Mouse (Mus musculus): ENCODE measurements around the gene Nr6a1. TPM values are rescaled to one million over a fixed set of nuclear protein-coding genes. Genes with fewer than 3 reads are reported as not detected.
A peak's percentile ranks its signal among the peaks of the same experiment; 100 is the strongest.

The Nr6a1 gene
- total and polyA plus RNA-seq, 3 experiments = 5.6 to 6.1 (median 5.8) TPM

- no peak for TF ChIP-seq EP300 (IDR thresholded peaks at IDR 0.05; ENCODE audit: low read length)
- DNase-seq (ENCODE audit: extremely low read depth) = no peak
- Histone ChIP-seq H3K4me2 (ENCODE audit: insufficient read depth, low read depth, poor library complexity, severe bottlenecking) (no peak overlapping the region), H3K27ac (ENCODE audit: insufficient read depth, low read depth) (no peak overlapping the region), H3K79me2 (replicated peaks; ENCODE audit: control insufficient read depth, extremely low read depth, insufficient read depth, poor library complexity, severe bottlenecking) (no peaks in the 10 kb centered on the region; the same call in 1 of the 2 replicates), H3K4me1 (ENCODE audit: control insufficient read depth in 1 of 2, insufficient read depth in 2 of 2) (peaks cover 0 to 14% of the 10 kb centered on the region in 2 experiments; a peak in 2 of 4 replicates), H3K9ac (ENCODE audit: insufficient read depth, low read depth) (no peak overlapping the region), H3K9me3 (replicated peaks; ENCODE audit: low read length) (no peaks in the 10 kb centered on the region), H3K36me3 (replicated peaks in 1 of 2; ENCODE audit: control insufficient read depth in 1 of 2, insufficient read depth in 1 of 2, low read length in 1 of 2) (no peaks in the 10 kb centered on the region), H3K27me3 (replicated peaks) (peaks cover 7% of the 10 kb centered on the region), H3K4me3 (replicated peaks in 1 of 3; ENCODE audit: low read depth in 2 of 3, low read length in 2 of 3, poor library complexity in 1 of 3) (no peak overlapping the region)
- dilution Hi-C loops (cut with MboI; ENCODE audit: extremely low pct_ligation_motif_present, extremely low pct_unique_long_range_greater_than_20kb, low sequenced_read_pairs) (no loop called here), in situ Hi-C loops (cut with MboI; ENCODE audit: low pct_ligation_motif_present, low pct_unique_long_range_greater_than_20kb, low sequenced_read_pairs) (no loop called here)
These were observed 3.6 kb downstream of the Nr6a1 start for GRCm38 (mm10) chr2:38923911-38924310.

- Histone ChIP-seq H3K4me3 (replicated peaks in 1 of 3; ENCODE audit: low read depth in 2 of 3, low read length in 2 of 3, poor library complexity in 1 of 3) (no peak overlapping the region), H3K27ac (ENCODE audit: insufficient read depth, low read depth) (no peak overlapping the region), H3K9me3 (replicated peaks; ENCODE audit: low read length) (no peaks in the 10 kb centered on the region), H3K27me3 (replicated peaks) (peaks cover 7% of the 10 kb centered on the region), H3K36me3 (replicated peaks in 1 of 2; ENCODE audit: control insufficient read depth in 1 of 2, insufficient read depth in 1 of 2, low read length in 1 of 2) (no peaks in the 10 kb centered on the region), H3K9ac (ENCODE audit: insufficient read depth, low read depth) (no peak overlapping the region), H3K79me2 (replicated peaks; ENCODE audit: control insufficient read depth, extremely low read depth, insufficient read depth, poor library complexity, severe bottlenecking) (no peaks in the 10 kb centered on the region; the same call in 1 of the 2 replicates), H3K4me2 (ENCODE audit: insufficient read depth, low read depth, poor library complexity, severe bottlenecking) (no peak overlapping the region), H3K4me1 (ENCODE audit: control insufficient read depth in 1 of 2, insufficient read depth in 2 of 2) (peaks cover 0 to 14% of the 10 kb centered on the region in 2 experiments; a peak in 2 of 4 replicates)
- TF ChIP-seq MAFK (IDR thresholded peaks at IDR 0.05; ENCODE audit: insufficient replicate concordance, low read length) (0 out of 2 replicates have a peak, but pooled peaks have one; percentile 18), RAD21 (IDR thresholded peaks at IDR 0.05; ENCODE audit: low read depth, low read length) (no peak)
- in situ Hi-C loops (cut with MboI; ENCODE audit: low pct_ligation_motif_present, low pct_unique_long_range_greater_than_20kb, low sequenced_read_pairs) (no loop called here), dilution Hi-C loops (cut with MboI; ENCODE audit: extremely low pct_ligation_motif_present, extremely low pct_unique_long_range_greater_than_20kb, low sequenced_read_pairs) (no loop called here)
- no peak for DNase-seq (ENCODE audit: extremely low read depth)
These were observed 4.0 kb downstream of the Nr6a1 start for GRCm38 (mm10) chr2:38923471-38923870.

GRCm38 (mm10) chr2:38921374-38921773, 6.1 kb downstream of the Nr6a1 start:
- TF ChIP-seq CTCF (conservative IDR thresholded peaks at IDR 0.05 in 1 of 2, IDR thresholded peaks at IDR 0.05 in 1 of 2; ENCODE audit: low read depth in 2 of 2, low read length in 2 of 2) (no peak), ZC3H11A (IDR thresholded peaks at IDR 0.05; ENCODE audit: low read depth, low read length) (no peak), MAX (IDR thresholded peaks at IDR 0.05; ENCODE audit: low read length) (no peak), E2F4 (IDR thresholded peaks at IDR 0.05; ENCODE audit: insufficient replicate concordance, low read depth, low read length) (no peak), USF1 (IDR thresholded peaks at IDR 0.05; ENCODE audit: low read depth, low read length) (no peak), ETS1 (conservative IDR thresholded peaks at IDR 0.05; ENCODE audit: low read depth, low read length) (no peak), UBTF (IDR thresholded peaks at IDR 0.05; ENCODE audit: low read depth, low read length) (no peak), MEF2A (IDR thresholded peaks at IDR 0.05; ENCODE audit: borderline replicate concordance, low read depth, low read length) (no peak), CHD2 (IDR thresholded peaks at IDR 0.05; ENCODE audit: low read length) (no peak), MAFK (IDR thresholded peaks at IDR 0.05; ENCODE audit: insufficient replicate concordance, low read length) (no peak), HCFC1 (IDR thresholded peaks at IDR 0.05; ENCODE audit: low read depth, low read length) (no peak), KAT2A (IDR thresholded peaks at IDR 0.05; ENCODE audit: insufficient replicate concordance, low read length) (no peak), MXI1 (IDR thresholded peaks at IDR 0.05; ENCODE audit: low read depth, low read length) (no peak), BHLHE40 (IDR thresholded peaks at IDR 0.05; ENCODE audit: low read depth, low read length) (no peak), ELF1 (IDR thresholded peaks at IDR 0.05; ENCODE audit: low read depth, low read length) (no peak)
- no peaks in the 10 kb centered on the region for H3K9me3 ChIP-seq (replicated peaks; ENCODE audit: low read length)
- peaks cover 7% of the 10 kb centered on the region for H3K27me3 ChIP-seq (replicated peaks)
- no peak overlapping the region for H3K27ac ChIP-seq (ENCODE audit: insufficient read depth, low read depth)
- H3K4me3 ChIP-seq (replicated peaks in 1 of 3; ENCODE audit: low read depth in 2 of 3, low read length in 2 of 3, poor library complexity in 1 of 3) = no peak overlapping the region
- H3K4me2 ChIP-seq (ENCODE audit: insufficient read depth, low read depth, poor library complexity, severe bottlenecking) = no peak overlapping the region
- dilution Hi-C loops (cut with MboI; ENCODE audit: extremely low pct_ligation_motif_present, extremely low pct_unique_long_range_greater_than_20kb, low sequenced_read_pairs) (no loop called here), in situ Hi-C loops (cut with MboI; ENCODE audit: low pct_ligation_motif_present, low pct_unique_long_range_greater_than_20kb, low sequenced_read_pairs) (no loop called here)
- H3K9ac ChIP-seq (ENCODE audit: insufficient read depth, low read depth) = no peak overlapping the region
- H3K36me3 ChIP-seq (replicated peaks in 1 of 2; ENCODE audit: control insufficient read depth in 1 of 2, insufficient read depth in 1 of 2, low read length in 1 of 2) = no peaks in the 10 kb centered on the region
- no peaks in the 10 kb centered on the region; the same call in 1 of the 2 replicates for H3K79me2 ChIP-seq (replicated peaks; ENCODE audit: control insufficient read depth, extremely low read depth, insufficient read depth, poor library complexity, severe bottlenecking)
- no peak for DNase-seq (ENCODE audit: extremely low read depth)
- peaks cover 0 to 19% of the 10 kb centered on the region in 2 experiments; a peak in 2 of 4 replicates for H3K4me1 ChIP-seq (ENCODE audit: control insufficient read depth in 1 of 2, insufficient read depth in 2 of 2)
